Mouse (Mus musculus) monocyte, adult 2 months (primary cell): ENCODE data around the gene Bcat2.

Experiments used
- DNase-seq, 2 experiments: peaks; one replicate each; pipeline ENCODE4 v3.0.0; 2022; ENCODE audit warnings: low spot score in 2 of 2, low read depth in 1 of 2

The Bcat2 gene

GRCm38 (mm10) chr7:45574472-45575379 lies 4.8 kb downstream of the Bcat2 start:
- DNase-seq, result no peak

GRCm38 (mm10) chr7:45585923-45586322 lies 16.0 kb downstream of the Bcat2 start:
- no peak for DNase-seq

DNA sequence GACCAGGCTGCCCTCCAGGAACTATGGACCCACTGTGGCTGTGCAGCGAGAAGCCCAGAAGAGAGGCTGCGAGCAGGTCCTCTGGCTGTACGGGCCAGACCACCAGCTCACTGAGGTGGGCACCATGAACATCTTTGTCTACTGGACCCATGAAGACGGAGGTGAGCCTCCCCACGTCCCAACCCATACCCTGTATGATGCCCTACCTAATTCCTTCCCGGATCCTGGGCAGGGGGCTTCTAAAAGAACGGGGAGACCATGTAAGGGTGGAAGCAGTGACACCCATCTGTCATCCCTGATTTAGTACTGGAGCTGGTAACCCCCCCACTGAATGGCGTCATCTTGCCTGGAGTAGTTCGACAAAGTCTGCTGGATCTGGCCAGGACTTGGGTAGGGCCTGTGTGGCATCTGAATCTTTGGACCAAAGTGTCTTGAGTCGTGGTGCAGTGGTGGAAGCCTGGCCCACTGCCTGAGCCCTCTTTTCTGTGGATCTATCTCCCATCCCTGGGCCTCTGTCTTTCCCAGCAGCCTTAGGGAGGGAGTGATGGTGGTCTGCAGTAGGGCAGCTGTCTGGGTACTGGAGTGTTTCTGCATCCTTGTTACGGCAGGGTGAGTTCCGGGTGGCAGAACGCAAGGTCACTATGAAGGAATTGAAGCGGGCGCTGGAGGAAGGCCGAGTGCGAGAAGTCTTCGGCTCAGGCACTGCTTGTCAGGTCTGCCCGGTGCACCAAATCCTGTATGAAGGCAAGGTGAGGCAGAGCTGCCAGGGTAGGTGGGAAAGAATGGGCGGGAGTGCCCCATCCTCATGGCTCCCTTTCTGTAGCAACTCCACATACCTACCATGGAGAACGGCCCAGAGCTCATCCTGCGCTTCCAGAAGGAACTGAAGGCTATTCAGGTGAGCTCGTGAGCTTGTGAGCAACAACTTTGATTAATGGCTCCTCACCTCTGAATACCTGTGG lies 18.0 kb downstream of the Bcat2 start:
- no peak for DNase-seq

GRCm38 (mm10) chr7:45589173-45589572 lies 19.2 kb downstream of the Bcat2 start:
- peak; percentile 70 to 82 for DNase-seq

- DNase-seq, result no peak
Measured at GRCm38 (mm10) chr7:45589898-45590297, 19.9 kb downstream of the Bcat2 start.

GRCm38 (mm10) chr7:45590874-45591273 lies 20.9 kb downstream of the Bcat2 start:
- no peak for DNase-seq

GRCm38 (mm10) chr7:45591880-45592279 lies 21.9 kb downstream of the Bcat2 start:
- DNase-seq, result peak in 1 of 2 experiments; percentile 70

- peak; percentile 33 to 63 for DNase-seq
Measured at GRCm38 (mm10) chr7:45593118-45593815, 23.3 kb downstream of the Bcat2 start.

- DNase-seq, result no peak
Measured at GRCm38 (mm10) chr7:45595176-45595575, 25.2 kb downstream of the Bcat2 start.

GRCm38 (mm10) chr7:45596107-45596506 lies 26.2 kb downstream of the Bcat2 start:
- no peak for DNase-seq

DNA sequence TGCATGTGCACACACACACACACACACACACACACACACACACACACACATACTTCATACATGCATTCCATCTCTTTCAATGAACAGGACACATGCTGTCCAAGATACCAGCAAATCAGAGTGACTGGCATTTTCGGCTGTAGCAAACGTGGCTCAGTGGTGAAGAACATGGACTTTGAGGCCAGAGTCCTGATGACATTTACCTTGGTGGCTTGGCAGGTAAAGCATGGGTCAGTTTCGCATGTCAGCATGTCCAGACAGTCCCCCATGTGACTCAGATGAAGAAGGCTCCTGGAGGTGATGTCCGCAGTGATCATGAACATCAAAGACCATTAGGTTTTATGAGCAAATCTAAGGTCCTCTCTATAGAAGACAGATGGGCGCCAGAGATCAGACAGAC lies 27.1 kb downstream of the Bcat2 start:
- no peak for DNase-seq

GRCm38 (mm10) chr7:45597527-45597926 lies 27.6 kb downstream of the Bcat2 start:
- no peak for DNase-seq

- no peak for DNase-seq
Measured at GRCm38 (mm10) chr7:45598960-45599879, 29.3 kb downstream of the Bcat2 start.

DNA sequence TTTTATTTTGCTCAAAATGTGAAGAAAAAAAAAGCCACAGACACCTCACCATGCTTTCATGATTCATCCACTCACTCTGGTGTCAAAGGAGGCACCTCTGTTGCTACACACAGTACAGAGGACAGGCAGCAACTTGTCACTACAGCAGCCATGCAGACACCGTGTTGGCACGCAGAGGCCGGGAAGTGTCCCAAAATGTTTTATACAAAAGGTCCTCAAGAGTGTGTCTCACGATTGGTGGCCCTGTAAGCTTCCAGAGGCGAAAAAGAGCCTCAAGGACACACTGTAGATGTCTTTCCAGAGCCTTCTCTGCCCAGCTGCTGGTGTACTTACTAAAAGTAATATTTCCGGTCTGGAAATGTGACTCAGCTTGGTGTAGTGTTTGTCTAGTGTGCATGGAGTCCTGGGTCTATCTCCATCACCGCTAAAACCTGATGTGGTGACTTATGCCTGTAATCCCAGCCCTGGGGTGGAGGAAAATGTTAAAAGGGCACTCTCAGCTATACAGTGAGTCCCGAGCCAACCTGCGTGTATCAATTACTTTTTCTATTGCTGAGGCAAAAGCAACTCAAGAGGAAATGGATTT lies 35.8 kb downstream of the Bcat2 start:
- no peak for DNase-seq

DNA sequence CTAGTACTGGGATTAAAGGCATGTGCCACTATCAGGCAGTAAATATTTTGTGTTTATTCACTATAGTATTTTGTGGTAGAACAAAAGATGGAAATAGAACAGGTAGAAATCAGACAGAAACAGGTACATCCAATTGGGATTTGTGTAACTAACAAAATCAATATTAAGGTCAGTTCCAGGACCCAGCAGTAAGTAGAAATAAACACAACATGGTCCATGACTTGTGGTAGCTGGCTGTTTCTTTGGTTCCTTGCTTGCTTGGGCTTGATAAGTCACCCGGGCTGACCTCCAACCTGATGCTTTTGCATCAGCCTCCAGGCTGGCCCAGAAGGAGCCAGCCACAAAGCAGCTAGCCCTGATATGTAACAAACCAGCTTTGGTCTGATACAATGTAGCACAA lies 39.6 kb downstream of the Bcat2 start:
- no peak for DNase-seq

GRCm38 (mm10) chr7:45616277-45616676 lies 46.3 kb downstream of the Bcat2 start:
- no peak for DNase-seq

- no peak for DNase-seq
Measured at GRCm38 (mm10) chr7:45617042-45617695, 47.2 kb downstream of the Bcat2 start, which contains the start of gene Fut1. Gene Fut1 (plus strand): TSS chr7:45617289.

DNA sequence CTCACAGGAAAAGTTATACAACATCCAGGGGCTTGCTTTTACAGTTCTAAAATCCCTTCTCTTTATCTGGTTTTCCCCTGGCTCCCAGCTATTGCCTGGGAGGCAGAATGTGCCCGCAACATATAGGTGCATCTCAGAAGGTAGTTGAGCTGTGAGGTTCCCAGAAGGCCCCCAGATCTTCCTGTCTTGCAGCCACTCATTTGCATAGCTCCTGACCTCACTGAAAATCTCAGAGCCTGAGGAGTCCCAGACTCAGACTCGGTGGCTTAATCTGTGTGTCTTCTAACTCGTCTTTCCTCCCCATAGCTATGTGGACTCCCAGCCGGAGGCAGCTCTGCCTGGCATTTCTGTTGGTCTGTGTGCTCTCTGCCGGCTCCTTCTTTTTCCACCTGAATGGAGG lies 48.4 kb downstream of the Bcat2 start:
- no peak for DNase-seq

- DNase-seq, result no peak
Measured at GRCm38 (mm10) chr7:45619592-45619991, 49.6 kb downstream of the Bcat2 start.
